Mouse (Mus musculus): Measurements from ENCODE around the gene Atp5h. TPM values are rescaled to one million over a fixed set of nuclear protein-coding genes. Genes with fewer than 3 reads are reported as not detected.
A peak's percentile ranks its signal among the peaks of the same experiment; 100 is the strongest.

The Atp5h gene
- polyA plus RNA-seq, 1 experiment from 2014 or later, result 688 TPM

- Histone ChIP-seq H3K9ac (replicated peaks; ENCODE audit: low read depth, low read length) (peak overlapping the region; percentile 72), H3K4me2 (ENCODE audit: low read length) (peak overlapping the region; percentile 95), H3K4me1 (replicated peaks; ENCODE audit: control insufficient read depth, insufficient read depth, low read length) (peaks cover 18% of the 10 kb centered on the region), H3K4me3 (replicated peaks; ENCODE audit: low read length) (peak overlapping the region; percentile 81), H3K27ac (ENCODE audit: low read length) (peak overlapping the region; percentile 68), H3K27me3 (replicated peaks; ENCODE audit: control insufficient read depth, insufficient read depth, low read length) (no peaks in the 10 kb centered on the region), H3K9me3 (ENCODE audit: control insufficient read depth, low read length) (no peaks in the 10 kb centered on the region), H3K36me3 (ENCODE audit: control insufficient read depth, insufficient read depth) (no peaks in the 10 kb centered on the region)
- under 1% methylated on average over 28 of the region's 28 CpGs for WGBS
- ATAC-seq, result peak; percentile 81
These were observed 52.9 kb downstream of the Atp5h start for GRCm38 (mm10) chr11:115366706-115367394.

GRCm38 (mm10) chr11:115366039-115366705 lies 53.6 kb downstream of the Atp5h start:
- no peak; the same call in 1 of the 2 replicates for ATAC-seq
- 43% methylated on average over 7 of the region's 7 CpGs for WGBS
- H3K27me3 ChIP-seq (replicated peaks; ENCODE audit: control insufficient read depth, insufficient read depth, low read length), result no peaks in the 10 kb centered on the region

More at GRCm38 (mm10) chr11:115366039-115366705, 53.6 kb downstream of the Atp5h start:
- Histone ChIP-seq H3K9ac (replicated peaks; ENCODE audit: low read depth, low read length) (peak overlapping the region; percentile 72; the same call in 1 of the 2 replicates), H3K36me3 (ENCODE audit: control insufficient read depth, insufficient read depth) (no peaks in the 10 kb centered on the region), H3K4me2 (ENCODE audit: low read length) (peak overlapping the region; percentile 95), H3K4me1 (replicated peaks; ENCODE audit: control insufficient read depth, insufficient read depth, low read length) (peaks cover 18% of the 10 kb centered on the region), H3K9me3 (ENCODE audit: control insufficient read depth, low read length) (no peaks in the 10 kb centered on the region), H3K4me3 (replicated peaks; ENCODE audit: low read length) (peak overlapping the region; percentile 81), H3K27ac (ENCODE audit: low read length) (no peak overlapping the region)

Small RNA genes within 50 kb of the gene (microRNA-seq; reads per million reads assigned to microRNA genes)
- not detected for gene Mir3968

Other genes with a start within 250 kb of the Atp5h start
- gene Tmem104, start 232.5 kb downstream of the Atp5h start, polyA plus RNA-seq (2015; fragmentation: Nextera tagmentation; extraction: Ambion mirVana), result 11.0 and 11.2 TPM in 2 replicates
- 20.6 and 24.2 TPM in 2 replicates for gene Nat9, start 232.1 kb downstream of the Atp5h start, polyA plus RNA-seq (2015; fragmentation: Nextera tagmentation; extraction: Ambion mirVana)
- 0.29 and 0.37 TPM in 2 replicates for gene Grin2c, start 152.7 kb downstream of the Atp5h start, polyA plus RNA-seq (2015; fragmentation: Nextera tagmentation; extraction: Ambion mirVana)
- 23.2 and 26.9 TPM in 2 replicates for gene Fdxr, start 142.9 kb downstream of the Atp5h start, polyA plus RNA-seq (2015; fragmentation: Nextera tagmentation; extraction: Ambion mirVana)
- gene Fads6, start 122.3 kb downstream of the Atp5h start, polyA plus RNA-seq (2015; fragmentation: Nextera tagmentation; extraction: Ambion mirVana), result 0.27 and 0.76 TPM in 2 replicates
- 0.24 TPM in 1 of 2 replicates, not detected in the other for gene Otop2, start 112.8 kb downstream of the Atp5h start, polyA plus RNA-seq (2015; fragmentation: Nextera tagmentation; extraction: Ambion mirVana)
- 0.10 TPM in 2 replicates for gene Ush1g, start 97.9 kb downstream of the Atp5h start, polyA plus RNA-seq (2015; fragmentation: Nextera tagmentation; extraction: Ambion mirVana)
- 0.37 TPM in 1 of 2 replicates, not detected in the other for gene Otop3, start 85.2 kb downstream of the Atp5h start, polyA plus RNA-seq (2015; fragmentation: Nextera tagmentation; extraction: Ambion mirVana)
- 46.6 and 58.2 TPM in 2 replicates for gene Hid1, start 52.2 kb downstream of the Atp5h start, polyA plus RNA-seq (2015; fragmentation: Nextera tagmentation; extraction: Ambion mirVana)
- gene Cdr2l, start 38.0 kb downstream of the Atp5h start, polyA plus RNA-seq (2015; fragmentation: Nextera tagmentation; extraction: Ambion mirVana), result 16.8 and 18.3 TPM in 2 replicates
- 158 and 176 TPM in 2 replicates for gene Mrpl58, start 16.2 kb downstream of the Atp5h start, polyA plus RNA-seq (2015; fragmentation: Nextera tagmentation; extraction: Ambion mirVana)
- gene Kctd2, start 166 bp upstream of the Atp5h start, polyA plus RNA-seq (2015; fragmentation: Nextera tagmentation; extraction: Ambion mirVana), result 18.9 and 20.2 TPM in 2 replicates
- gene Trim80, start 20.6 kb upstream of the Atp5h start, polyA plus RNA-seq (2015; fragmentation: Nextera tagmentation; extraction: Ambion mirVana), result not detected in 2 replicates
- not detected in 2 replicates for gene Slc16a5, start 42.5 kb upstream of the Atp5h start, polyA plus RNA-seq (2015; fragmentation: Nextera tagmentation; extraction: Ambion mirVana)
- 16.2 and 17.3 TPM in 2 replicates for gene Armc7, start 55.7 kb upstream of the Atp5h start, polyA plus RNA-seq (2015; fragmentation: Nextera tagmentation; extraction: Ambion mirVana)
- gene Nt5c, start 71.9 kb upstream of the Atp5h start, polyA plus RNA-seq (2015; fragmentation: Nextera tagmentation; extraction: Ambion mirVana), result 82.6 and 91.0 TPM in 2 replicates
- gene Jpt1, start 94.4 kb upstream of the Atp5h start, polyA plus RNA-seq (2015; fragmentation: Nextera tagmentation; extraction: Ambion mirVana), result 1,959 and 1,981 TPM in 2 replicates
- 1,130 and 1,181 TPM in 2 replicates for gene Sumo2, start 116.3 kb upstream of the Atp5h start, polyA plus RNA-seq (2015; fragmentation: Nextera tagmentation; extraction: Ambion mirVana)
- 138 and 144 TPM in 2 replicates for gene Nup85, start 144.5 kb upstream of the Atp5h start, polyA plus RNA-seq (2015; fragmentation: Nextera tagmentation; extraction: Ambion mirVana)
- gene Mrps7, start 184.0 kb upstream of the Atp5h start, polyA plus RNA-seq (2015; fragmentation: Nextera tagmentation; extraction: Ambion mirVana), result 68.0 and 76.5 TPM in 2 replicates
- gene Gga3, start 184.1 kb upstream of the Atp5h start, polyA plus RNA-seq (2015; fragmentation: Nextera tagmentation; extraction: Ambion mirVana), result 32.5 and 37.4 TPM in 2 replicates
- 9.8 and 12.9 TPM in 2 replicates for gene Mif4gd, start 193.0 kb upstream of the Atp5h start, polyA plus RNA-seq (2015; fragmentation: Nextera tagmentation; extraction: Ambion mirVana)
- gene Slc25a19, start 208.3 kb upstream of the Atp5h start, polyA plus RNA-seq (2015; fragmentation: Nextera tagmentation; extraction: Ambion mirVana), result 57.2 and 63.0 TPM in 2 replicates